ENCODE assay signal across 8 mouse cellular contexts in the genomic region with DNA sequence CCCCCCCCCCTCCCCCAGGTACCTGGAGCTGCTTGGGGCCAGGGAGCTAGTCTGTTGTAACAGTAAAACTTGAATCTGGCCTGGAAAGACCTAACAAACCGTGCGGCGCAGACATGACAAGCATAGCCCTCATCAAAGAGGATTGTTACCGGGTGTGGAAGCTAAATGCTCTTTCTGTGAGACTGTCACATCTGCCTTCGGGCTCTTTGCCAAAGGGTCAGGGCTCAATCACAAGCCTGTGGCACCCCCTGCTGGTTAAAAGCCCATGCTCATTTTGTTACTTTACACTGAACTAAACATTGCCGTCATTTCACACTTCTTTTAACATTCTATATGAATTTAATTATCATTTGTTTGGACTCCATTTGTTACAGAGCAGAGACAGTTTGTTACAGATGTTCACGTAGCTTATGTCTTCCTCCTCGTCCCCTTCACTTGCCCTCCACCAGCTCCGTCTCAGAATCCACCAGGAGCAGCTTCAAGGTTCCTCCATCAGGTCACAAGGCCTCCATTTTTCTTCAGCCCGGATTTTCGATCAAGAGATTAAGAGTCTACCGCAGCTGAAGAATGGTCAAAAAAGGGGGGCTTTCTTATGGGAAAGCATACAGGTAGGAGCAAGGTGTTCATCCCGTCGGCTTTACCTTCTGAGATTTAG.
DNase-seq lines count a peak whose midpoint lies in the region; ATAC-seq and TF ChIP-seq lines count a peak whose summit lies in the region.

No protein-coding gene starts in this region.

- H3K9me3 ChIP-seq in embryonic facial prominence, embryonic 14.5 days (ENCODE audit: control insufficient read depth, low read length), result no peaks in the 10 kb centered on the region
- no peaks in the 10 kb centered on the region for H3K9me3 ChIP-seq in heart, postnatal 0 days (replicated peaks; ENCODE audit: control insufficient read depth, low read length)
- no peaks in the 10 kb centered on the region for H3K9me3 ChIP-seq in liver, embryonic 12.5 days (replicated peaks)
- no peaks in the 10 kb centered on the region for H3K9me3 ChIP-seq in neural tube, embryonic 14.5 days (ENCODE audit: control insufficient read depth, low read length)

- TF ChIP-seq EP300 in heart, postnatal 0 days (IDR thresholded peaks at IDR 0.05; ENCODE audit: low read depth), result no peak

- H3K4me2 ChIP-seq in embryonic facial prominence, embryonic 14.5 days (ENCODE audit: low read depth, low read length), result peak overlapping the region; percentile 72
- H3K4me2 ChIP-seq in heart, postnatal 0 days (ENCODE audit: low read depth, low read length), result peak overlapping the region; percentile 57
- H3K4me2 ChIP-seq in liver, embryonic 12.5 days, result peak overlapping the region; percentile 46
- H3K4me2 ChIP-seq in neural tube, embryonic 14.5 days (ENCODE audit: low read depth, low read length), result peak overlapping the region; percentile 70

- no peak overlapping the region for H3K27ac ChIP-seq in embryonic facial prominence, embryonic 14.5 days (replicated peaks; ENCODE audit: low read depth, low read length)
- no peak overlapping the region for H3K27ac ChIP-seq in heart, postnatal 0 days (ENCODE audit: low read depth)
- no peak overlapping the region for H3K27ac ChIP-seq in liver, embryonic 12.5 days
- peak overlapping the region; percentile 52; the same call in 1 of the 2 replicates for H3K27ac ChIP-seq in neural tube, embryonic 14.5 days (ENCODE audit: low read depth, low read length)

- H3K4me1 ChIP-seq in embryonic facial prominence, embryonic 14.5 days (ENCODE audit: control insufficient read depth, insufficient read depth, low read length), result 0 out of 2 replicates have a peak, but pooled peaks cover 4% of the 10 kb centered on the region
- peaks cover 3% of the 10 kb centered on the region; the same call in 1 of the 2 replicates for H3K4me1 ChIP-seq in heart, postnatal 0 days (ENCODE audit: control insufficient read depth, insufficient read depth)
- no peaks in the 10 kb centered on the region for H3K4me1 ChIP-seq in liver, embryonic 12.5 days
- 0 out of 2 replicates have a peak, but pooled peaks cover 4% of the 10 kb centered on the region for H3K4me1 ChIP-seq in neural tube, embryonic 14.5 days (ENCODE audit: control insufficient read depth, insufficient read depth, low read length)

- ATAC-seq in embryonic facial prominence, embryonic 14.5 days (ENCODE audit: low read depth), result peak; percentile 81
- peak; percentile 20; the same call in 1 of the 2 replicates for ATAC-seq in heart, postnatal 0 days (ENCODE audit: insufficient read depth, low read depth)
- 0 out of 2 replicates have a peak, but pooled peaks have one; percentile 37 for ATAC-seq in liver, embryonic 12.5 days
- ATAC-seq in neural tube, embryonic 14.5 days (ENCODE audit: low read depth), result peak; percentile 89

- H3K27me3 ChIP-seq in embryonic facial prominence, embryonic 14.5 days (replicated peaks; ENCODE audit: control insufficient read depth, insufficient read depth, low read length), result peaks cover 20% of the 10 kb centered on the region
- H3K27me3 ChIP-seq in heart, postnatal 0 days (ENCODE audit: control insufficient read depth, insufficient read depth, low read length), result 0 out of 2 replicates have a peak, but pooled peaks cover 3% of the 10 kb centered on the region
- H3K27me3 ChIP-seq in liver, embryonic 12.5 days (replicated peaks), result peaks cover 7% of the 10 kb centered on the region; the same call in 1 of the 2 replicates
- no peaks in the 10 kb centered on the region for H3K27me3 ChIP-seq in neural tube, embryonic 14.5 days (ENCODE audit: control insufficient read depth, insufficient read depth, low read length)

- WGBS in embryonic facial prominence, embryonic 14.5 days, result 6% methylated on average over 14 of the region's 14 CpGs
- 12% methylated on average over 14 of the region's 14 CpGs for WGBS in heart, postnatal 0 days
- 12% methylated on average over 14 of the region's 14 CpGs for WGBS in liver, embryonic 12.5 days (ENCODE audit: insufficient replicate concordance)
- 9% methylated on average over 14 of the region's 14 CpGs for WGBS in neural tube, embryonic 14.5 days

- peak overlapping the region; percentile 37 for H3K9ac ChIP-seq in embryonic facial prominence, embryonic 14.5 days (ENCODE audit: low read depth, low read length)
- no peak overlapping the region for H3K9ac ChIP-seq in heart, postnatal 0 days (replicated peaks; ENCODE audit: low read depth, low read length)
- H3K9ac ChIP-seq in liver, embryonic 12.5 days, result no peak overlapping the region
- peak overlapping the region; percentile 32; the same call in 1 of the 2 replicates for H3K9ac ChIP-seq in neural tube, embryonic 14.5 days (replicated peaks; ENCODE audit: low read depth, low read length)

- TF ChIP-seq CTCF in heart, postnatal 0 days (IDR thresholded peaks at IDR 0.05; ENCODE audit: low read depth), result peak; percentile 75

- DNase-seq in A20 (ENCODE audit: low read depth, low spot score), result peak; percentile 71
- DNase-seq in adrenal gland, postnatal 4 days (ENCODE audit: low spot score in 2 of 2), result peak; percentile 51 to 72
- peak; percentile 91 for DNase-seq in embryonic facial prominence, embryonic 14.5 days (ENCODE audit: low spot score)
- peak; percentile 55 for DNase-seq in heart, postnatal 0 days (ENCODE audit: low spot score)
- DNase-seq in kidney, postnatal 36 days, result peak; percentile 64 to 87
- peak; percentile 5 to 8 for DNase-seq in thymus, postnatal 36 days

- H3K4me3 ChIP-seq in embryonic facial prominence, embryonic 14.5 days (ENCODE audit: low read depth, low read length), result peak overlapping the region; percentile 33
- peak overlapping the region; percentile 19; the same call in 1 of the 2 replicates for H3K4me3 ChIP-seq in heart, postnatal 0 days (ENCODE audit: low read depth, low read length)
- no peak overlapping the region for H3K4me3 ChIP-seq in liver, embryonic 12.5 days
- H3K4me3 ChIP-seq in neural tube, embryonic 14.5 days (ENCODE audit: low read depth, low read length), result peak overlapping the region; percentile 30

- no peaks in the 10 kb centered on the region for H3K36me3 ChIP-seq in embryonic facial prominence, embryonic 14.5 days (ENCODE audit: control insufficient read depth, insufficient read depth, low read length)
- H3K36me3 ChIP-seq in heart, postnatal 0 days (replicated peaks; ENCODE audit: control insufficient read depth, insufficient read depth, low read length), result no peaks in the 10 kb centered on the region
- H3K36me3 ChIP-seq in liver, embryonic 12.5 days, result no peaks in the 10 kb centered on the region
- H3K36me3 ChIP-seq in neural tube, embryonic 14.5 days (ENCODE audit: control insufficient read depth, insufficient read depth, low read length), result no peaks in the 10 kb centered on the region

Comparison
In these comparisons a context has a peak if more than half of its experiments do, and no peak if none do; other contexts are left out.
1. DNase-seq: peak in every context shown above with its lines; median percentile 91 in embryonic facial prominence, embryonic 14.5 days; 76 in kidney, postnatal 36 days; 71 in A20; 62 in adrenal gland, postnatal 4 days; 55 in heart, postnatal 0 days; 6 in thymus, postnatal 36 days.
2. ATAC-seq: peak in every context shown above with its lines; median percentile 89 in neural tube, embryonic 14.5 days; 81 in embryonic facial prominence, embryonic 14.5 days; 37 in liver, embryonic 12.5 days; 20 in heart, postnatal 0 days.
3. H3K9ac ChIP-seq: peak in embryonic facial prominence, embryonic 14.5 days (single experiment) and neural tube, embryonic 14.5 days (single experiment); none in heart, postnatal 0 days (single experiment) and liver, embryonic 12.5 days (single experiment).
4. Peak in every context shown above with its lines, with median percentiles within 50 percentile points of each other: H3K4me2 ChIP-seq.